Mouse (Mus musculus) heart, embryonic 14.5 days (tissue): Measurements from ENCODE around the gene Disp2. TPM values are rescaled to one million over a fixed set of nuclear protein-coding genes. Genes with fewer than 3 reads are reported as not detected.
A peak's percentile ranks its signal among the peaks of the same experiment; 100 is the strongest.

ENCODE experiments used
- ATAC-seq: fragments of 200-750 bp; cut with Nextera tagmentation; 2 replicates; pipeline ENCODE4 v1.8.0; 2017; ENCODE audit warnings: low read depth, moderate TSS enrichment; ENCODE audit not compliant: insufficient number of reproducible peaks, insufficient read depth, low FRiP score
- H3K27ac ChIP-seq, 2 experiments: fragments of 200-500 bp in 1 of 2; fragments of 300-500 bp in 1 of 2; sonication (generic) in 1 of 2; replicated peaks in 1 of 2; 2 replicates each; pipeline ENCODE4 v1.5.1; 2012 to 2014; ENCODE audit warnings: low read depth in 2 of 2, low read length in 2 of 2, control low read depth in 1 of 2, mild to moderate bottlenecking in 1 of 2, mixed read lengths in 1 of 2; ENCODE audit not compliant: control insufficient read depth in 1 of 2, insufficient read depth in 1 of 2
- H3K27me3 ChIP-seq: fragments of 300-500 bp; sonication (generic); 2 replicates; pipeline ENCODE4 v1.6.1; 2014; ENCODE audit warnings: mild to moderate bottlenecking, low read length, control low read depth; ENCODE audit not compliant: control insufficient read depth, insufficient read depth
- H3K36me3 ChIP-seq: fragments of 300-500 bp; sonication (generic); 2 replicates; pipeline ENCODE4 v1.6.1; 2014; ENCODE audit warnings: mild to moderate bottlenecking, control low read depth, low read length, mixed read lengths; ENCODE audit not compliant: control insufficient read depth, insufficient read depth
- H3K4me1 ChIP-seq, 2 experiments: fragments of 200-500 bp in 1 of 2; fragments of 300-500 bp in 1 of 2; sonication (generic) in 1 of 2; 2 replicates each; pipeline ENCODE4 v1.6.1; 2012 to 2014; ENCODE audit warnings: low read length in 2 of 2, control low read depth in 1 of 2, mixed read lengths in 1 of 2; ENCODE audit not compliant: control insufficient read depth in 2 of 2, insufficient read depth in 2 of 2
- H3K4me2 ChIP-seq: fragments of 300-500 bp; sonication (generic); 2 replicates; pipeline ENCODE4 v1.6.1; 2014; ENCODE audit warnings: mild to moderate bottlenecking, low read length
- H3K4me3 ChIP-seq, 2 experiments: fragments of 200-500 bp in 1 of 2; fragments of 300-500 bp in 1 of 2; sonication (generic) in 1 of 2; 2 replicates each; pipeline ENCODE4 v1.5.1; 2012 to 2014; ENCODE audit warnings: low read length in 2 of 2, mild to moderate bottlenecking in 2 of 2, control low read depth in 1 of 2, low read depth in 1 of 2, moderate library complexity in 1 of 2; ENCODE audit not compliant: control insufficient read depth in 1 of 2, insufficient read depth in 1 of 2
- H3K9ac ChIP-seq: fragments of 300-500 bp; sonication (generic); 2 replicates; pipeline ENCODE4 v1.6.1; 2014; ENCODE audit warnings: mild to moderate bottlenecking, low read length
- H3K9me3 ChIP-seq: fragments of 300-500 bp; sonication (generic); 2 replicates; pipeline ENCODE4 v1.6.1; 2016; ENCODE audit warnings: low read length, control low read depth; ENCODE audit not compliant: control insufficient read depth
- WGBS: fragments of 180-500 bp; shearing (Covaris S2); extraction: QIAGEN DNeasy Blood & Tissue Kit; methylation state at CpG from one replicate; pipeline ENCODE4 v1.1.7; 2014; 5-methylcytosine and 5-hydroxymethylcytosine counted together
- polyA plus RNA-seq: library from polyadenylated mRNA; unstranded; fragments of >200 nt; fragmentation: Nextera tagmentation; extraction: Ambion mirVana; gene quantifications from 2 replicates; pipeline ENCODE4 v1.2.1, GENCODE M21; 2014

Gene Disp2
- polyA plus RNA-seq, 1 experiment from 2014 or later, result 0.27 TPM

DNA sequence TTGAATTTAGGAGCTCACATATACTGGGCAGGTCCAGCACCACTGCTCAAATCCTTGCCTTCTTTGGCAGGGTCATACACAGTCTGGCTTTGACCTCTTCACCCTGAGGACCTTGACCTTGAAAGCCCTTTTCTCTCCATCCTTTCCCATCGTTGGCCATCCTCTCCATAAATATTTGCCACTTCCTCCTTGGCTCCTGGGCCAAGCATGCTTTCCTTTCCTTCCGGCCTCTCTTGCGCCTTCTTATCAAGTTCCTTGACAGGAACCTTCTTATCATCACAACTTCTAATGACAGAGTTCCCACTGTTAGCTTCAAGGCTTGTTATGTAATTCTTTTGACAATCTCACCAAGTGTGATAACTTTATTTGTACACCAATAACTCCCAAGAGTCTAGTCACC is 25.6 kb downstream of the Disp2 start:
- no peak overlapping the region for H3K4me2 ChIP-seq

DNA sequence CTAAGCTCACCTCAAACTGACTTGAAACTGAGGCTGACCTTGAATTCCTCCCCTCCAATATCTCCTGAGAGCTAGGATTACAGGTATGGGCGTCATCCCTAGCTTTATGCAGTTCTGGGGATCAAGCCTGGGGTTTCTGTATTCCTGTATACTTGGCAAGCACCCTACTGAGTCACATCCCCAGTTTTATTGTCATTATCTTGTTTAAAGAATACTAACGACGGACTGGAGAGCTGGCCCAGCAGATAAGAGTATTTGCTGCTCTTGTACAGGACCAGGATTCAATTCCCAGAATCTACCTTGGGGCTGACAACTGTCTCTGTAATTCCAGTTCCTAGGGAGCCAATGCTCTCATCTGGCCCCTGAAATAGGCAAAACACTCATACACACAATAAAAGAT is 26.2 kb downstream of the Disp2 start:
- no peak overlapping the region for H3K27ac ChIP-seq
- H3K9me3 ChIP-seq, result no peaks in the 10 kb centered on the region
- peaks cover 0 to 3% of the 10 kb centered on the region in 2 experiments; a peak in 1 of 4 replicates for H3K4me1 ChIP-seq
- H3K4me3 ChIP-seq, result no peak overlapping the region
- H3K36me3 ChIP-seq, result no peaks in the 10 kb centered on the region
- no peak overlapping the region for H3K4me2 ChIP-seq
- no peak for ATAC-seq
- WGBS, result 17% methylated on average over 3 of the region's 3 CpGs
- H3K27me3 ChIP-seq, result no peaks in the 10 kb centered on the region
- no peak overlapping the region for H3K9ac ChIP-seq

More for the DNA sequence above, 25.6 kb downstream of the Disp2 start:
- no peaks in the 10 kb centered on the region for H3K36me3 ChIP-seq
- no peak for ATAC-seq
- no peak overlapping the region for H3K9ac ChIP-seq
- 25% methylated on average over 3 of the region's 3 CpGs for WGBS
- H3K9me3 ChIP-seq, result no peaks in the 10 kb centered on the region
- H3K4me1 ChIP-seq, result peaks cover 0 to 3% of the 10 kb centered on the region in 2 experiments; a peak in 1 of 4 replicates
- no peak overlapping the region for H3K27ac ChIP-seq
- H3K4me3 ChIP-seq, result no peak overlapping the region
- H3K27me3 ChIP-seq, result no peaks in the 10 kb centered on the region

DNA sequence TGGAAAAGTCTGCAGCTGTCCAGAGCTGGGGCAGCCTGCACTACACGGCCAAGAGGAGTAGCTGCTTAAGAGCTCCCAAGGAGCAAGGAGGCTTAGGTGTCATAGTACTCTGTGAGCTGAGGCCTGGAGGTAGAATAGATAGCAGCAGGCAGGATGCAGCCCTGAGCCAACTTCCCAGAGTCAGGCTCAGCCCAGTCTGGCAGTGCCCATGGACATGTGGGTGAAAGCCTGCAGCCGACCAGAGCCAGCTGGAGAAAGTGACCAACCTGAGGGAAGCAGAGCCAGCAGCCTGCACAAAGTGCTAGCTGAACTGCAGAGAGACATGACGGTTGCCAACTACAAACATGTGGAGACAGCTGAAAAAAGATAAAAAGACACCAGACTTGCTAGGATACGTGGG is 27.3 kb downstream of the Disp2 start:
- no peak overlapping the region for H3K9ac ChIP-seq
- H3K36me3 ChIP-seq, result no peaks in the 10 kb centered on the region
- no peak overlapping the region for H3K27ac ChIP-seq
- 43% methylated on average over 4 of the region's 4 CpGs for WGBS
- H3K4me1 ChIP-seq, result peaks cover 0 to 3% of the 10 kb centered on the region in 2 experiments; a peak in 1 of 4 replicates
- H3K4me3 ChIP-seq, result no peak overlapping the region
- H3K9me3 ChIP-seq, result no peaks in the 10 kb centered on the region
- no peak for ATAC-seq
- no peaks in the 10 kb centered on the region for H3K27me3 ChIP-seq
- H3K4me2 ChIP-seq, result no peak overlapping the region

DNA sequence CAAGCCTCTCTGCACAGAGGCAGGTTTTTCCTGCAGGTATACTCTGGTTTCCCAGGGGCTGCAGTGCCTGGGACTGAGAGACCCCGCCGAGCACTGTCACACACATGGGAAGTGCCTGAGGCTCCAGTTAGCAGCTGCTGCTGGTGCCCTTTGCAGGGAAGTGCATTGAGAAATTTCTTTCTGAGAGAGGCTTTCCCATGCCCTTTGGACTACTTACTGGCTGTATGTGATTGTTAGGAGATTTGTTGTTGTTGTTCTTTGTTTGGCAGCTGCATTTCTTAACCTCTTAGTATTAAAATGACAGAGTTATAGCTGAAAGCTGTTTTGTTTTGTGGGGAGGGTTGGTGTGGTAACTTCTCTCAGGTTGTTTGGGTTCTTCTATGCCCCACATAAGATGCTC is 31.3 kb downstream of the Disp2 start:
- 25% methylated on average over 2 of the region's 2 CpGs for WGBS

DNA sequence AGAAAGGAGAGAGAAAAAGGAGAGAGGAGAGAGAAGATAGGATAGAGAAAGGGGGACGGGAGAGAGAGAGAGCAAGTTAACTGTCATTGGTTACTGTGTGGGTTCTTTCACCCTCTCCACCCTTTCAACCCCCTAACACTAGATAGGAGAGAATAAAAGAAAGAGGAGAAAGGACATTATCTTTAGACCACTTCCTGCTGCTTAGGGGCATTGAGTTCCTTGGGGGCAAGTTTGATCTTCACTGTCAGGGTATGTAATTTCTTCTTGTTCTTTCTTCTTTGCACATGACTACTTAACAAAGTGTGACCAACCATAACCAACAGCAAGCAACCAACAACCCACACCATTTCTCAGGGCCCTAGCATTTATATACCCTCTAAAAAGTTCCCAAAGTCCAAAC is 33.2 kb downstream of the Disp2 start:
- H3K4me2 ChIP-seq, result no peak overlapping the region
- H3K4me1 ChIP-seq, result peaks cover 5 to 16% of the 10 kb centered on the region in 2 experiments; a peak in 3 of 4 replicates
- H3K4me3 ChIP-seq, result no peak overlapping the region

More for the DNA sequence above, 31.3 kb downstream of the Disp2 start:
- Histone ChIP-seq H3K4me1 (peaks cover 5 to 14% of the 10 kb centered on the region in 2 experiments; a peak in 3 of 4 replicates), H3K27me3 (no peaks in the 10 kb centered on the region), H3K9ac (no peak overlapping the region), H3K36me3 (peaks cover 1% of the 10 kb centered on the region; the same call in 1 of the 2 replicates), H3K9me3 (no peaks in the 10 kb centered on the region), H3K4me2 (no peak overlapping the region), H3K4me3 (no peak overlapping the region), H3K27ac (no peak overlapping the region)
- ATAC-seq, result no peak

DNA sequence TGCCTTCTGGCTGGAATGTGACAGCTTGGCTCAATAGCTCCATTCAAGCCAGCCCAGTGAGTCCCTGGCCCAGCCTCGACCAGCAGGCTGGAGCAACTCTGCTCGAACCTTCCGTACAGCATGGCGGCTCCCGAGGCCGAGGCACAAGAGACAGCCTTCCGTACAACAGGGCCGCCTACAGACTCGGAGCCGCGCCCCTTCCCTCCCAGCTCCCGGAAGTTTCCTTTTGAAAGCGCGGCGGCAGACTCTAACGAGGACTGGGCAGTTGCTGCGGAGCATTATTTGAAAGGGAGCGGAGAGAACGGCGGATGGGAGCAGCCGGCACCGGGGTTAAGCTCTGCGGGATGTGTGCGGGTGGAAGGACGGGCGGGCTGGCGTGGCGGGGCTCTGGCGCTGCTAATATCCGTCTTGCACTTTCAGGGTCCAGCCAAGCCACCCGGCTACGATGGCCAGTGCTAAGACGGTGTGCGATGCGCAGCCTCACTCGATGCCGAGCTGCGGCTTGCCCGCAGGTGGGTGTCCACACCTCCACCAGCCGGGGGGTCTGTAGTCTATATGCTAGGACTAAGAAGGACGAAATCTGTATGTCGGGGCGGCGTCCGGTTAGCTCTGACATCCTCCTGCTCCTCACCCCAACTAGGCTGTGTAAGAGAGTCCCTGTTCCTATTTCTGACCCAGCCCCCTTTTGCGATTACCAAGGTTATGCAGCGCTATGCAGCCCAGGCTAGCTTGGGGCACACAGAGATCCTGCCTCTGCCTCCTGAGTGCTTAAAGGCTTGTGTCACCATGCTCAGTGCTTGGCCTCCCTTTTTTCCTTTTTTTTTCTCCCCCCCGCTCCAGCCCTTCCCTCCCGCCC is 34.7 kb downstream of the Disp2 start, which contains the start of gene Knstrn:
Knstrn (plus strand) TSS at position 23 of the 856 bp plus-strand sequence.
- peak within 1 kb of the TSS; percentile 65 for H3K4me2 ChIP-seq
- H3K9ac ChIP-seq, result peak within 1 kb of the TSS; percentile 81
- WGBS, result under 1% methylated on average over 49 of the region's 49 CpGs
- peaks cover 31% of the 10 kb centered on the region for H3K36me3 ChIP-seq
- peaks cover 5 to 16% of the 10 kb centered on the region in 2 experiments; a peak in 3 of 4 replicates for H3K4me1 ChIP-seq
- peak within 1 kb of the TSS in 1 of 2 experiments; percentile 56; a peak in 3 of 4 replicates for H3K27ac ChIP-seq
- peak; percentile 80 for ATAC-seq
- H3K9me3 ChIP-seq, result no peaks in the 10 kb centered on the region
- H3K27me3 ChIP-seq, result no peaks in the 10 kb centered on the region
- peak within 1 kb of the TSS; percentile 70 for H3K4me3 ChIP-seq

More for the DNA sequence above, 33.2 kb downstream of the Disp2 start:
- 92% methylated on average over 1 of the region's 1 CpGs for WGBS
- peaks cover 16% of the 10 kb centered on the region for H3K36me3 ChIP-seq
- ATAC-seq, result no peak
- no peaks in the 10 kb centered on the region for H3K27me3 ChIP-seq
- H3K27ac ChIP-seq, result no peak overlapping the region
- no peak overlapping the region for H3K9ac ChIP-seq
- no peaks in the 10 kb centered on the region for H3K9me3 ChIP-seq

DNA sequence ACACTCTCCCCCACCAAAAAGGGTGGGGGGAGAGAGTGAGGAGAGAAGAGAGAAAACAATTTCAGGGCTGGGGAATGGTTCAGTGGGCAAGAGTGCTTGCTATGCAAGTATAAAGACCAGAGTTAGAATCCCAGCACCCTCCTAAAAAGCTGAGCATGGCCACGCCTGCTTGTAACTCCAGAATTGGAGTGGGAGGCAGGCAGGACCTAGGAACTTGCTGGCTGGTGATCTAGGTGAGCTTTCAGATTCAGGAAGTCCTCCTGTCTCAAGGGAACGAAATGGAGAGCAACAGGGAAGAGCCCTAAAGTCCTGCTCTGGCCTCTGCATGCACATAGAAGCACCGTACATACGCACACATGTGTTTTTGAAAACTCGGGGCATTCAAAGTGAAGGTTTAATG is 43.3 kb downstream of the Disp2 start:
- Histone ChIP-seq H3K36me3 (peaks cover 81% of the 10 kb centered on the region), H3K4me3 (no peak overlapping the region), H3K27ac (no peak overlapping the region), H3K9me3 (no peaks in the 10 kb centered on the region), H3K4me1 (no peaks in the 10 kb centered on the region), H3K9ac (no peak overlapping the region), H3K4me2 (no peak overlapping the region), H3K27me3 (no peaks in the 10 kb centered on the region)
- WGBS, result 85% methylated on average over 5 of the region's 5 CpGs
- ATAC-seq, result no peak
